Mouse (Mus musculus) monocyte, adult 2 months (primary cell): ENCODE measurements at regions not wholly inside any gene's neighbourhood (a gene's known extent, or its start where the extent isn't known, plus 50 kb on each side); places are given as distances from the start of the nearest gene placed in this dataset.

Source experiments
- DNase-seq, 2 experiments: peaks; one replicate each; pipeline ENCODE4 v3.0.0; 2022; ENCODE audit warnings: low spot score in 2 of 2, low read depth in 1 of 2

GRCm38 (mm10) chr16:21359459-21359858 is 63.5 kb upstream of the Vps8 start:
- DNase-seq: no peak

- DNase-seq: no peak
These were observed 61.5 kb upstream of the Vps8 start for GRCm38 (mm10) chr16:21361406-21361805.

GRCm38 (mm10) chr16:21362663-21363367 is 60.1 kb upstream of the Vps8 start:
- DNase-seq: no peak

GRCm38 (mm10) chr16:21364885-21365284 is 58.0 kb upstream of the Vps8 start:
- DNase-seq: no peak

- DNase-seq: no peak
These were observed 55.5 kb upstream of the Vps8 start for GRCm38 (mm10) chr16:21367449-21367848.

GRCm38 (mm10) chr16:21368821-21369220 is 54.1 kb upstream of the Vps8 start:
- DNase-seq: no peak

- no peak for DNase-seq
These were observed 53.1 kb upstream of the Vps8 start for GRCm38 (mm10) chr16:21369569-21370512.
